Mouse (Mus musculus) E14TG2a.4 (cell line): ENCODE results near the gene Garnl3.

Experiments used
- H3K27me3 ChIP-seq: 2 replicates; pipeline ENCODE4 v1.6.1; 2014; ENCODE audit warnings: low read length, control low read depth; ENCODE audit not compliant: insufficient read depth
- H3K36me3 ChIP-seq: 2 replicates; pipeline ENCODE4 v1.6.1; 2014; ENCODE audit warnings: low read length, control low read depth; ENCODE audit not compliant: insufficient read depth
- H3K4me1 ChIP-seq: replicated peaks from 2 replicates; pipeline ENCODE4 v1.6.1; 2014; ENCODE audit warnings: low read depth, low read length, control low read depth
- H3K4me3 ChIP-seq: replicated peaks from 2 replicates; pipeline ENCODE4 v1.5.1; 2014; ENCODE audit warnings: mild to moderate bottlenecking, low read length
- H3K9me3 ChIP-seq: 2 replicates; pipeline ENCODE4 v1.6.1; 2014; ENCODE audit warnings: low read length, control low read depth
- CTCF ChIP-seq: conservative IDR thresholded peaks from 2 replicates; pipeline ENCODE4 v1.5.1; 2014; ENCODE audit warnings: low read length
- NANOG ChIP-seq: IDR thresholded peaks from 2 replicates; pipeline ENCODE4 v1.6.1; 2014; ENCODE audit warnings: borderline replicate concordance, low read length, mixed read lengths
- POU5F1 ChIP-seq: IDR thresholded peaks from 2 replicates; pipeline ENCODE4 v1.6.1; 2014; ENCODE audit warnings: low read length, borderline replicate concordance

Gene Garnl3

DNA sequence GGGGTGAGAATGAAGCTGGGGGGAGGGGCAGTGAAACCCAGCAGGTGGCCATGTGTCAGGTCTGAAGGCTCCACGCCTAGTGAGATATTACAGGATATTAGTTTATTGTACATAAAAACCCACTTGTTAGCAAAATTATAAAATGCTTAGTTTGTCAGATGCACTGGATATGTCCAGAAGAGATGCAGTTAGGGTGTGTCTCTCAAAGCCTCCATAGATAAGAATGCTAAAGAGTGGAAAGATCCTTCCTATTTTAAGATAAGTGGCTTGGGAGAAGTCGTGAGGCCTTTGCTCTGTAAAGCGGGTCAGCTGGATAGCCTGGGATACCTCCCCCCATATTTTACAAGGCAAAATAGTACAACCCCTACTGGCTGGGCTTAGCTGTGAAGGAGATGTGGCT is 152.8 kb downstream of the Garnl3 start:
- TF ChIP-seq NANOG (no peak), CTCF (no peak), POU5F1 (no peak)
- Histone ChIP-seq H3K36me3 (peaks cover 70% of the 10 kb centered on the region), H3K4me3 (no peak overlapping the region), H3K27me3 (no peaks in the 10 kb centered on the region), H3K9me3 (no peaks in the 10 kb centered on the region), H3K4me1 (peaks cover 63% of the 10 kb centered on the region)

GRCm38 (mm10) chr2:32977114-32977513 is 154.3 kb downstream of the Garnl3 start:
- H3K9me3 ChIP-seq, result no peaks in the 10 kb centered on the region
- no peak overlapping the region for H3K4me3 ChIP-seq
- H3K27me3 ChIP-seq, result no peaks in the 10 kb centered on the region
- TF ChIP-seq NANOG (no peak), POU5F1 (no peak), CTCF (no peak)
- peaks cover 54% of the 10 kb centered on the region for H3K4me1 ChIP-seq
- H3K36me3 ChIP-seq, result peaks cover 84% of the 10 kb centered on the region

- H3K4me3 ChIP-seq, result no peak overlapping the region
- H3K4me1 ChIP-seq, result peaks cover 55% of the 10 kb centered on the region
- TF ChIP-seq CTCF (no peak), NANOG (no peak), POU5F1 (no peak)
- H3K9me3 ChIP-seq, result no peaks in the 10 kb centered on the region
- peaks cover 72% of the 10 kb centered on the region for H3K36me3 ChIP-seq
- no peaks in the 10 kb centered on the region for H3K27me3 ChIP-seq
Observed at GRCm38 (mm10) chr2:32974216-32974615, 157.2 kb downstream of the Garnl3 start.

- peaks cover 48% of the 10 kb centered on the region for H3K4me1 ChIP-seq
- no peaks in the 10 kb centered on the region for H3K27me3 ChIP-seq
- no peak overlapping the region for H3K4me3 ChIP-seq
- peaks cover 49% of the 10 kb centered on the region for H3K36me3 ChIP-seq
- no peaks in the 10 kb centered on the region for H3K9me3 ChIP-seq
- TF ChIP-seq POU5F1, result no peak
- TF ChIP-seq CTCF, result no peak
- TF ChIP-seq NANOG, result no peak
Observed at GRCm38 (mm10) chr2:32971235-32971634, 160.2 kb downstream of the Garnl3 start.

DNA sequence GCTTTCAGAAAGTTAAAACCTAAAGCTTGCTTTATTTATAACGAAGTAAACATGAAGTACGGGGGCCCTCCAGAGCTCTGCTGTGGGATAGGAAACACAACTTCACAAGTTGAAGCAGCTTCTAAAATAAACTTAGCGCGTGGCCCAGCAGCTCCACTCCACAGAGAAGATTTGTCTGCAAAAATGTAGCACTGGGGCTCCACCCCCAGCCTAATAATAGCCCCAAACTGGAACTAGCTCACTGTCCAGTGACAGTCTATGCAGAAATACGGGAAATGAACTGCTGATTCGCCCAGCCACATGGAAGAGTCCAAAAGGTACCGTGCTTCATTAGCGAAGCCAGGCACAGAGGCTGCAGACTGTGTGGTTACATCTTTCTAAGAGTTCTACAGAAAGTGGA is 162.1 kb downstream of the Garnl3 start:
- H3K36me3 ChIP-seq, result peaks cover 38% of the 10 kb centered on the region
- TF ChIP-seq POU5F1 (no peak), NANOG (no peak), CTCF (no peak)

DNA sequence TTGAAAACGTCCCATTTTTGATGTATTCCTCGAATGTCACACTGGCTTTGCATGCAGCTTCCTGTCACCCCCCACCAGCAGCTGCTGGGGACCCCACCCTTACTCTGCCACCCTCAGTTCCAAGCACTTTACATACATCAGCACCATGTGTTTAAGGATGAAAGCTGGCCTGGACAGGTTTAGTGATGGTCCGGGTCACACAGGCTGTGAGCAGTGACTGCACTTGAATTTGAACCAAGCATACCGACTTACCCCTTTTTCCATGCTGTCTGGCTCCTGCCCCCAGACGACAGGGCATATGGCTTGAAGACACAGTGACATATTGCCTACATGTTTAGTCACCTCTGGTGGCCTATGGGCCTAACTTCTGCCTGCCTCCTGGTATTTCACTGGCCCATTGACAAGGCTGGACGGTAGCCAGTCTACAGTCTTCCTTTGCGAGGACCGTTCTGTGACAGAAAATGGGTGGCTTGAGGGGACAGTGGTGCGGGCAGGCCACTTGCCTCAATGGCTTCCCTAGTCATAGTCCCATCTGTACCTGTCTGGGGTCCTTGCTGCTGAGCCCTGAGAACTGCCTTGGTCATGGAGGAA is 163.3 kb downstream of the Garnl3 start:
- no peaks in the 10 kb centered on the region for H3K27me3 ChIP-seq
- peaks cover 68% of the 10 kb centered on the region for H3K4me1 ChIP-seq
- H3K9me3 ChIP-seq, result no peaks in the 10 kb centered on the region
- TF ChIP-seq CTCF, result no peak
- no peak for TF ChIP-seq POU5F1
- TF ChIP-seq NANOG, result no peak
- H3K4me3 ChIP-seq, result peak overlapping the region; percentile 86
- peaks cover 38% of the 10 kb centered on the region for H3K36me3 ChIP-seq

More for the DNA sequence above, 162.1 kb downstream of the Garnl3 start:
- no peak overlapping the region for H3K4me3 ChIP-seq
- no peaks in the 10 kb centered on the region for H3K9me3 ChIP-seq
- H3K27me3 ChIP-seq, result no peaks in the 10 kb centered on the region
- H3K4me1 ChIP-seq, result peaks cover 60% of the 10 kb centered on the region

DNA sequence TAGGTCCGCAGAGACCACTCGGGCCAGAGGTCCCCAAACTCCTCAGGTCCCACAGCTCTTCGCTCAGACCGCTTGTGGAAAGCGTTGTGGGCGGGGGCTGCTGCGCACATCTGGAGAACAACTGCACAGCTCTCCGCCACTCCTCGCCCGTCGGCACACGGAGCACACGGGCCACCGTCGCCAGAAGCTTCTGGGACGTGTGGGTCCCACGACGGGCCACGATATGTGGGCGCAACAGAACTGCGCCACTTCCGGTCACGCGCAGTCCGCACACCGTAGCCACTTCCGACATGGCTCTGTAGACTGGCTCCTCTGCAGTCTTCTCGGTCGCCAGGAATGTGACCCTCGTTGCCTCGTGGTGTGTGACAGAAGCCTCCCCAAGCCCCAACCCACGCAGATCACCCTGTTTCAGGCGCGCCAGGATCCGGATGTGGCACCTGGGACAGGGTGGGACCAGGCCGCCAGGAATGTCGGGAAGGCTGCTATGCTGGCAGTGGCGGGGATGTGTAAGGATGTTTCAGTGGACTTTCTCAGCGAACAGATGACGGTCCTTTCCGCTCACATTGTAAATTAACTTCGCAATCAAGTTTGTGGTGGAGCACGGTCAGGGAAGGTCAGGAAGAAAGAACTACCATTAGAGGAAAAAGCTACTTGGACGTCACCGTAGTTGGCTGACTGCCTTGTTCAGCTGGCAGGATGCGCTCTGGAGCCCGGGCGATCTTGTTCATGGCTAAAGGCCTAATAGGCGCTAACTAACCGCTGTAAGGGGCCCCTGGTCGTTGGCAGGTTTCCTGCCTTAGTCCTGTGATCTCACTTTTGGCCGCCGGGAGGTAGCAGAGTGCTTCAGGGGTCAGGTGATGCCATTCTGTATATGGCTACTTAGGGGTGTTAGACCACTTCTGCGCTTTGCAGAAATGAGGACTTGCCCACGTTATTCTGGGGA is 164.5 kb downstream of the Garnl3 start:
- Histone ChIP-seq H3K9me3 (no peaks in the 10 kb centered on the region), H3K4me1 (peaks cover 68% of the 10 kb centered on the region), H3K36me3 (peaks cover 41% of the 10 kb centered on the region), H3K4me3 (peak overlapping the region; percentile 86), H3K27me3 (no peaks in the 10 kb centered on the region)
- no peak for TF ChIP-seq NANOG
- no peak for TF ChIP-seq POU5F1
- TF ChIP-seq CTCF, result peak; percentile 49

GRCm38 (mm10) chr2:32966184-32966688 is 165.2 kb downstream of the Garnl3 start:
- H3K9me3 ChIP-seq, result no peaks in the 10 kb centered on the region
- peaks cover 39% of the 10 kb centered on the region for H3K36me3 ChIP-seq
- H3K27me3 ChIP-seq, result no peaks in the 10 kb centered on the region
- TF ChIP-seq CTCF (no peak), NANOG (no peak), POU5F1 (no peak)
- H3K4me1 ChIP-seq, result peaks cover 62% of the 10 kb centered on the region
- peak overlapping the region; percentile 86 for H3K4me3 ChIP-seq
